Mouse (Mus musculus) thymus, adult 2 months (tissue): ENCODE results near the gene Rbfox2.

Source experiments
- CTCF ChIP-seq: fragments of 200-500 bp; IDR thresholded peaks from 2 replicates; pipeline ENCODE4 v1.5.1; 2012; ENCODE audit warnings: mild to moderate bottlenecking, control low read depth, low read length, moderate library complexity, borderline replicate concordance; ENCODE audit not compliant: control insufficient read depth, poor library complexity, insufficient read depth; ENCODE audit errors: extremely low read depth
- POLR2A ChIP-seq: fragments of 200-500 bp; IDR thresholded peaks from 2 replicates; pipeline ENCODE4 v1.6.1; 2012; ENCODE audit warnings: mild to moderate bottlenecking, low read length, control low read depth, moderate library complexity; ENCODE audit not compliant: control insufficient read depth, poor library complexity, insufficient read depth; ENCODE audit errors: extremely low read depth

GRCm38 (mm10) chr15:77202223-77202622, 104.6 kb downstream of the Rbfox2 start:
- no peak for TF ChIP-seq CTCF
- no peak for TF ChIP-seq POLR2A
